Mouse (Mus musculus): Measurements from ENCODE around the gene Prr12. TPM values are rescaled to one million over a fixed set of nuclear protein-coding genes. Genes with fewer than 3 reads are reported as not detected.

Prr12 gene
- polyA plus RNA-seq (2015; fragmentation: Illumina TruSeq; extraction: RNeasy Lipid Tissue Mini Kit (QIAGEN cat#74804); ENCODE audit: insufficient read depth, low read depth, low replicate concordance): 5.3 TPM

DNA sequence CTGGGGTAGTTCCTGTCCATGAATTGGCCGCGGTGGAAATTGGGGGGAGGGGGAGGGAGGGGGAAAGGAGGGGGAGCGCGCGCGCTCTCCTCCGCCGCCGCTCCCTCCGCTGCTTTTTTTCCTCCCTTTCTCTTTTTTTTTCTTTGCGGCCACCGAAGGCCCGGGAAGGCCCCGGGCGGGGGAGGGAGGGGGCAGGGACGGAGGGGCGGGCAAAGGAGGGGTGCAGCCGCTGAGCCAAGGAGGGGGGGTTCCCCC lies at the start of gene Prr12:
Gene Prr12, minus strand, starts transcription at position 20 of the 255 bp plus-strand sequence.

DNA sequence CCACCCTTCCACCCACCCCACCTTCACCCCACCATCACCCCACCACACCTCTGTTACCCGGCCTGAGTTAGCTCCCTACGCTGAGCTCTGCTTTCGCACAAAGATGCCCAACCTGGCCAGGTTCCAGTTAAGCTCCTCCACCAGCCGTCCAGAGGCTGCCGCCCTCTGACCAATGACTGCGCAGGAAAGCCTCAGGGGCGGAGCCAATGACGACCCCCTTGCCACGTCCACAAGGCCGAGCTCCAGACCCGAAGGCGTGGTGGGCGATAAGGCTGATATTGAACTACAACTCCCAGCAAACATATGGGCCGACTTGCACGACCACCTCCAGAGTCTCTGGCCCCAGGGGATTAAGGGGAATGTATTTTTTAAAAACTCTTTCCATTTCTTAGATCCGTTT lies 39.4 kb upstream of the Prr12 start, which contains the start of gene Rcn3:
Gene Rcn3, minus strand, starts transcription at position 174 of the 400 bp plus-strand sequence.

DNA sequence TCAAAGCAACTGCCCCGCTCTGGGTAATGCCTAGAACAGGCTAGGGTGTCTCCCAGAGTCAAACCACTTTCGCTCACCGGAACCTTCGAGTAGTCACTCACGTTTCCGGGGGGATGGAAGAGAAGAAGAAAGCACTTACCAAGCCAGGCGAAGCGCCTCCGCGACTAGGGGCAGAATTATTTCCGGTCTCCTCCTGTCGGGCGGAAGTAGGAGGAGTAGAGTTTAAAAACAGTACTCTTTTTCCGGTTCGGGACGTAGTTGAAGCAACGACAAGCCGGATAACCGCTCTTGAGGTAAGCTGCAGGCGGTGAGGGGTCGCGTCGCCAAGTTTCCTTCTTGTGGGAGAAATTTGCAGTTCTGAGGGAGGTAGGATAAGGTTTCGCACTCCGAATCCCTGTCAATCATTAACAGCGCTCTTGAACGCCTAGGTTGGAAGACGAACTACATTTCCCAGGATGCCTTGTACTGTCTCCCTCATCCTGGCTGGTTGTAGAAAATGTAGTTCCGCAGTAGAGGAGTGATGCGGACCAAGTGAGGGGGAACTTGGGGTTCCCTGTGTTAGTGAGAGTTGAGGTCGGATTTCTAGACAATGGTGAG lies 9.7 kb upstream of the Prr12 start, which contains the start of the genes Nosip and Prrg2:
Gene Nosip, plus strand, starts transcription at position 191 of the 597 bp plus-strand sequence.
Gene Prrg2, minus strand, starts transcription at position 439 of the 597 bp plus-strand sequence.

DNA sequence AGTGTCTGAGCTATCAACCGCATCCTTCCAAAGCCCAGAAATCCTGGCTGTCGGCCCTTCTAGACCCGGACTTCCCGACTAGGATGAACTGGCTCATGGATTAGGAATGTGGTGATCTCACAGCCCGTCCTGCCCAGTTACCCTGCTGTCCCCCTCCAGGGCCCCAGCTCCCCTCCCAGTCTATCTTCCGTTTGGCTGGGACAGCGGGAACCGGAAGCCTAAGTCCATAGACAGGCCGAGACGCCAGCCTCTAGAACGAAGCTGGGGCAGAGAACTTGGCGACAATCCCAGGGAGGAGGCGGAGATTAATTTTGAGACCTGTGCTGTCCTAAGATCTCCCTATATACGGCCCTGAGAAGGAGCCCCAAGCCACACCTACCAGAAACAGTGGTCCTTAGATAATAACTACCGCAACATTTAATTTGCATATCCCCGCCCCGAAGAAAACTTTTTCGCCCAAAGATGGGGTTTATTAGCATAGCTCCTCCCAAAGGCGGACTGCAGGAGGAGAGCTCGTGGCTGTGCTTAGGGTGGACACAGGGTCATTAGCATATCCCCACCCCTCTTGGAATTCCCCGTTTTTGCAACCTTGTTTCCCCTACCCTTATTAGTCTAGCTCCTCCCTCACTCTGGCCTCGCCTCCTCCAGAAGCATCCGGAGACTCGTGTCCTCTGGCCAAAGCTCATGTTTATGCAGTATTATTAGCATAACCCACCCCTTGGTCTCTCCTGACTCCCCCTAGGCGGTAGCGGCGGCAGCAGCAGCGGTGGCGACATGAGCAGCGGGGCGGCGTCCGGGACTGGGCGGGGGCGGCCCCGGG lies 35.2 kb downstream of the Prr12 start, which contains the start of gene Rras:
Gene Rras, plus strand, starts transcription at position 720 of the 820 bp plus-strand sequence.

DNA sequence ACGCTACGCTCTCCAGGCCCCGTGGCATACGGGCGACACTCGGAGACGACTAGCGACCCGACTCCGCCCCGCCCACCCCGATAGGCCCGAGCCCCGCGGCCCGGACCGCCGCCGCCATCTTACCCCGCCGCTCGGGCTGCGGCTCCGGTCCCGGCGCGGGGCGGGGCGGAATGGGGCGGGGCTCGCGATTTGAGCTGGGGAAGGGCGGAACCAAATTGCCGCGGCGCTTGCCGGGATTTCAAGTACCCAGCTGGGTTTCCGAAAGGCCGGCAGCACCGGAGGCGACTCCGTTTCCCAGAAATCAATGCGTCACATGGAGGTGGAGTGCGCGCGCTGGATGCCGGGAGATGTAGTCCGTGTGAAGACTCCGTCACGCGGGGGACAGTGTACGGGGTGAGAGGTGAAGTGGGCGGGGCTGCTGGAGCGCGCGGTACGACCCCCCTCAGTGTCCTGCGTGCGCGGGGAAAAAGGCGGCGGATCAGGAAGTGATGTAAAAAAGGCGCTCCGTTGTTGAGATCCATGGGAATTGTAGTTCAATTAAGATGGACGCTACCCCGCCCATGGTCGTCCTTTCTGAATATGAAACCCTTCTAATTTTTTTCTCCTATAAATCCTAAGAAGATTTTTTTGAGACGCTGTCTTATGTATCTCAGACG lies 36.6 kb downstream of the Prr12 start, which contains the start of gene Scaf1:
Gene Scaf1, minus strand, starts transcription at position 407 of the 656 bp plus-strand sequence.

DNA sequence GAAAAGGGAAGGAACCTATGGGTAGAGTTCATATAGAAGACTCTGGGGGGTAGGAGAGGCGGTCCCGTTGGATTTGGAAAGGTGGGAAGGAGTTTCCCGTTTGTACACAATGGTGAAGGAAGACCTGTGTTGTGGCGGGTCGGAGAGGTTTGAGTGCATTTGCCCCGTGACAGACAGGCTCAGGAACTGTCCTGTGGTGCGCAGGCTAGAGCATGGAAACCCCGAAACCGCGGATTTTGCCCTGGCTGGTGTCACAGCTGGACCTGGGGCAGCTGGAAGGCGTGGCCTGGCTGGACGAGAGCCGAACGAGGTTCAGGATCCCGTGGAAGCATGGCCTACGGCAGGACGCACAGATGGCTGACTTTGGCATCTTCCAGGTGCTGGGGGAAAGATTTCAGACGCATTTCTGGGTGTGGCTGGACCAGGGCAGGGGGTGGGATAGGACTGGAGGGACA lies 54.2 kb downstream of the Prr12 start, which contains the start of gene Bcl2l12:
Gene Bcl2l12, minus strand, starts transcription at position 212 of the 455 bp plus-strand sequence.

DNA sequence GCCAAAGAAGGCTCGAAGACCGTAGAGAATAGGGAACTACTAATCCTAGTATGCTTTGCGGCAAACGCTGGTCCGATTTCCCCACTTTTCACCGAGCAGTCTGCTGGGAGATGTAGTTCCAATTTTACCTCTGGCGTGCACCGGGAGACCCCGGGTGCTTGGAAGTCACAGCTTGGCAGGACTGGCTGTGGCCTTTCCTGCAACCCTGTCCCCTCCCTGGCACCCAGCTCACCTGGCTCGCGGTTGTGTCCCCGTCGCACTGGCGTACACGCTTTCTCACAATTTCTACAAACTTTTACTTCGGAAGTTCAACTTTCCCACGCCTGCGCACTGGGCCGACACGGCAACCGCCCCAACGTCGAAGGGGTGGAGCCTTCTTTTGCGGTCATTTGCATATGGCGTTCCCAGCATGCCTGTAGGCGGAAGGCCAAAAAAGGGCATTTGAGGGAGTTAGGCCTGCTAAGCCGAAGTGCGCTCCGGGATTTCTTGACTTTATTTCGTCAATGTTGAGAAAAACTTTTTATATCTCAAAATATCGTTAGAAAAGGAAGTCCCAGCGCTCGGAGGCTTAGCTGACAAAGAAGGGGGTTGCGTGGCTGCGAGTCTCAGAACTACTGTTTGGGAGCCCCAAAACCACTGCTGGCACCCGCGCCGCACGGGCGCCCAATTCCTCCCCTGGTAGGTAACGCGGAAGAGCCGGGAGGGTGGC lies 55.3 kb downstream of the Prr12 start, which contains the start of gene Irf3:
Gene Irf3, plus strand, starts transcription at position 418 of the 709 bp plus-strand sequence.

DNA sequence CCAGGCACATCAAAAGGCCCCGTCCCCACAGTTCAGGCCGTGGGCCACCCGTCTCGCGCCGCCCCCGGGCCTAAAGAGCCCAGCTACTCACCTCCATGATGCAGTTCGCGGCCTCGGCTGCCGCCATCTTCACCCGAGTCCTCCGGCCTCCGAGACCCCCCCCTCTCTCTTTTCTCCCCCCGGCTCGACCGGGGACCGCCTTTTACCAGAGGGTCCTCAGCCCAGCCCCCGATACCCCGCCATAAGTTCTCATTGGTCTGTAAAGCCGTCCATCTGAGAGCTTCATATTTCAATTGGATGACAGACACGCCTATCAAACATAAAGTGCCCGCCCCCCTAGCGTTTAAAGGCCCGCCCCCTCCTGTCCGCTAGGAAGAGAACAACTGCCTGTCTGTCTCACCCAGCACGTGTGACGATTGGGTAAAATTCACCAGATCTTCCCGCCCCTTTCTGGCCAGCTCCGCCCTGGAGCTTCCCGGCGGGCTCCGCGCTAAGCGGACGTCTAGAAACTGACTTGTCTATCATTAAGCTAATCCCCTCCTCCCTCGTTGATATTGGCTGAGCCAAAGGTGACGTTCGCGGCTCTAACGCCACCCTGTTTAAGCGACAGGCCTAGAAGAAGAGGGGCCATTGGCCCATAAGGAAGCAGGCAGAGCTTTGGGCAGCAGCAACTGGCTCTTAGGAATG lies 66.3 kb downstream of the Prr12 start, which contains the start of gene Prmt1:
Gene Prmt1, minus strand, starts transcription at position 377 of the 687 bp plus-strand sequence.

Other genes starting within 250 kb of the Prr12 start
- 5.4 TPM for gene Nup62, start 236.8 kb downstream of the Prr12 start, polyA plus RNA-seq (2015; fragmentation: Illumina TruSeq; extraction: RNeasy Lipid Tissue Mini Kit (QIAGEN cat#74804); ENCODE audit: insufficient read depth, low read depth, low replicate concordance)
- gene Il4i1, start 236.5 kb downstream of the Prr12 start, polyA plus RNA-seq (2015; fragmentation: Illumina TruSeq; extraction: RNeasy Lipid Tissue Mini Kit (QIAGEN cat#74804); ENCODE audit: insufficient read depth, low read depth, low replicate concordance): not detected
- gene Atf5, start 236.2 kb downstream of the Prr12 start, polyA plus RNA-seq (2015; fragmentation: Illumina TruSeq; extraction: RNeasy Lipid Tissue Mini Kit (QIAGEN cat#74804); ENCODE audit: insufficient read depth, low read depth, low replicate concordance): 44.5 TPM
- 13.5 TPM for gene Akt1s1, start 203.9 kb downstream of the Prr12 start, polyA plus RNA-seq (2015; fragmentation: Illumina TruSeq; extraction: RNeasy Lipid Tissue Mini Kit (QIAGEN cat#74804); ENCODE audit: insufficient read depth, low read depth, low replicate concordance)
- gene Tbc1d17, start 203.8 kb downstream of the Prr12 start, polyA plus RNA-seq (2015; fragmentation: Illumina TruSeq; extraction: RNeasy Lipid Tissue Mini Kit (QIAGEN cat#74804); ENCODE audit: insufficient read depth, low read depth, low replicate concordance): 19.6 TPM
- gene Pnkp, start 195.7 kb downstream of the Prr12 start, polyA plus RNA-seq (2015; fragmentation: Illumina TruSeq; extraction: RNeasy Lipid Tissue Mini Kit (QIAGEN cat#74804); ENCODE audit: insufficient read depth, low read depth, low replicate concordance): 11.9 TPM
- gene Ptov1, start 183.1 kb downstream of the Prr12 start, polyA plus RNA-seq (2015; fragmentation: Illumina TruSeq; extraction: RNeasy Lipid Tissue Mini Kit (QIAGEN cat#74804); ENCODE audit: insufficient read depth, low read depth, low replicate concordance): 49.5 TPM
- 20.6 TPM for gene Med25, start 160.2 kb downstream of the Prr12 start, polyA plus RNA-seq (2015; fragmentation: Illumina TruSeq; extraction: RNeasy Lipid Tissue Mini Kit (QIAGEN cat#74804); ENCODE audit: insufficient read depth, low read depth, low replicate concordance)
- 9.6 TPM for gene Fuz, start 156.8 kb downstream of the Prr12 start, polyA plus RNA-seq (2015; fragmentation: Illumina TruSeq; extraction: RNeasy Lipid Tissue Mini Kit (QIAGEN cat#74804); ENCODE audit: insufficient read depth, low read depth, low replicate concordance)
- gene Ap2a1, start 123.4 kb downstream of the Prr12 start, polyA plus RNA-seq (2015; fragmentation: Illumina TruSeq; extraction: RNeasy Lipid Tissue Mini Kit (QIAGEN cat#74804); ENCODE audit: insufficient read depth, low read depth, low replicate concordance): 13.8 TPM
- not detected for gene Tsks, start 109.7 kb downstream of the Prr12 start, polyA plus RNA-seq (2015; fragmentation: Illumina TruSeq; extraction: RNeasy Lipid Tissue Mini Kit (QIAGEN cat#74804); ENCODE audit: insufficient read depth, low read depth, low replicate concordance)
- gene Cpt1c, start 78.0 kb downstream of the Prr12 start, polyA plus RNA-seq (2015; fragmentation: Illumina TruSeq; extraction: RNeasy Lipid Tissue Mini Kit (QIAGEN cat#74804); ENCODE audit: insufficient read depth, low read depth, low replicate concordance): 3.9 TPM
- gene Prmt1, start 66.3 kb downstream of the Prr12 start, polyA plus RNA-seq (2015; fragmentation: Illumina TruSeq; extraction: RNeasy Lipid Tissue Mini Kit (QIAGEN cat#74804); ENCODE audit: insufficient read depth, low read depth, low replicate concordance): 31.9 TPM
- 70.4 TPM for gene Irf3, start 55.2 kb downstream of the Prr12 start, polyA plus RNA-seq (2015; fragmentation: Illumina TruSeq; extraction: RNeasy Lipid Tissue Mini Kit (QIAGEN cat#74804); ENCODE audit: insufficient read depth, low read depth, low replicate concordance)
- gene Bcl2l12, start 54.2 kb downstream of the Prr12 start, polyA plus RNA-seq (2015; fragmentation: Illumina TruSeq; extraction: RNeasy Lipid Tissue Mini Kit (QIAGEN cat#74804); ENCODE audit: insufficient read depth, low read depth, low replicate concordance): 2.8 TPM
- gene Scaf1, start 36.5 kb downstream of the Prr12 start, polyA plus RNA-seq (2015; fragmentation: Illumina TruSeq; extraction: RNeasy Lipid Tissue Mini Kit (QIAGEN cat#74804); ENCODE audit: insufficient read depth, low read depth, low replicate concordance): 17.4 TPM
- 29.2 TPM for gene Rras, start 34.9 kb downstream of the Prr12 start, polyA plus RNA-seq (2015; fragmentation: Illumina TruSeq; extraction: RNeasy Lipid Tissue Mini Kit (QIAGEN cat#74804); ENCODE audit: insufficient read depth, low read depth, low replicate concordance)
- gene Nosip, start 9.5 kb upstream of the Prr12 start, polyA plus RNA-seq (2015; fragmentation: Illumina TruSeq; extraction: RNeasy Lipid Tissue Mini Kit (QIAGEN cat#74804); ENCODE audit: insufficient read depth, low read depth, low replicate concordance): 12.8 TPM
- 13.8 TPM for gene Prrg2, start 9.8 kb upstream of the Prr12 start, polyA plus RNA-seq (2015; fragmentation: Illumina TruSeq; extraction: RNeasy Lipid Tissue Mini Kit (QIAGEN cat#74804); ENCODE audit: insufficient read depth, low read depth, low replicate concordance)
- 25.7 TPM for gene Rcn3, start 39.3 kb upstream of the Prr12 start, polyA plus RNA-seq (2015; fragmentation: Illumina TruSeq; extraction: RNeasy Lipid Tissue Mini Kit (QIAGEN cat#74804); ENCODE audit: insufficient read depth, low read depth, low replicate concordance)
- 25.4 TPM for gene Fcgrt, start 51.0 kb upstream of the Prr12 start, polyA plus RNA-seq (2015; fragmentation: Illumina TruSeq; extraction: RNeasy Lipid Tissue Mini Kit (QIAGEN cat#74804); ENCODE audit: insufficient read depth, low read depth, low replicate concordance)
- 500 TPM for gene Rps11, start 71.6 kb upstream of the Prr12 start, polyA plus RNA-seq (2015; fragmentation: Illumina TruSeq; extraction: RNeasy Lipid Tissue Mini Kit (QIAGEN cat#74804); ENCODE audit: insufficient read depth, low read depth, low replicate concordance)
- gene Rpl13a, start 75.9 kb upstream of the Prr12 start, polyA plus RNA-seq (2015; fragmentation: Illumina TruSeq; extraction: RNeasy Lipid Tissue Mini Kit (QIAGEN cat#74804); ENCODE audit: insufficient read depth, low read depth, low replicate concordance): 1,110 TPM
- 0.61 TPM for gene Gm45713, start 83.3 kb upstream of the Prr12 start, polyA plus RNA-seq (2015; fragmentation: Illumina TruSeq; extraction: RNeasy Lipid Tissue Mini Kit (QIAGEN cat#74804); ENCODE audit: insufficient read depth, low read depth, low replicate concordance)
- 14.1 TPM for gene Flt3l, start 83.6 kb upstream of the Prr12 start, polyA plus RNA-seq (2015; fragmentation: Illumina TruSeq; extraction: RNeasy Lipid Tissue Mini Kit (QIAGEN cat#74804); ENCODE audit: insufficient read depth, low read depth, low replicate concordance)
- 8.8 TPM for gene Pih1d1, start 101.4 kb upstream of the Prr12 start, polyA plus RNA-seq (2015; fragmentation: Illumina TruSeq; extraction: RNeasy Lipid Tissue Mini Kit (QIAGEN cat#74804); ENCODE audit: insufficient read depth, low read depth, low replicate concordance)
- 9.4 TPM for gene Aldh16a1, start 101.7 kb upstream of the Prr12 start, polyA plus RNA-seq (2015; fragmentation: Illumina TruSeq; extraction: RNeasy Lipid Tissue Mini Kit (QIAGEN cat#74804); ENCODE audit: insufficient read depth, low read depth, low replicate concordance)
- gene Slc17a7, start 111.1 kb upstream of the Prr12 start, polyA plus RNA-seq (2015; fragmentation: Illumina TruSeq; extraction: RNeasy Lipid Tissue Mini Kit (QIAGEN cat#74804); ENCODE audit: insufficient read depth, low read depth, low replicate concordance): not detected
- not detected for gene Gfy, start 126.7 kb upstream of the Prr12 start, polyA plus RNA-seq (2015; fragmentation: Illumina TruSeq; extraction: RNeasy Lipid Tissue Mini Kit (QIAGEN cat#74804); ENCODE audit: insufficient read depth, low read depth, low replicate concordance)
- not detected for gene Pth2, start 128.1 kb upstream of the Prr12 start, polyA plus RNA-seq (2015; fragmentation: Illumina TruSeq; extraction: RNeasy Lipid Tissue Mini Kit (QIAGEN cat#74804); ENCODE audit: insufficient read depth, low read depth, low replicate concordance)
- not detected for gene Ccdc155, start 152.0 kb upstream of the Prr12 start, polyA plus RNA-seq (2015; fragmentation: Illumina TruSeq; extraction: RNeasy Lipid Tissue Mini Kit (QIAGEN cat#74804); ENCODE audit: insufficient read depth, low read depth, low replicate concordance)
- gene Dkkl1, start 159.3 kb upstream of the Prr12 start, polyA plus RNA-seq (2015; fragmentation: Illumina TruSeq; extraction: RNeasy Lipid Tissue Mini Kit (QIAGEN cat#74804); ENCODE audit: insufficient read depth, low read depth, low replicate concordance): 7.0 TPM
- gene Tead2, start 162.9 kb upstream of the Prr12 start, polyA plus RNA-seq (2015; fragmentation: Illumina TruSeq; extraction: RNeasy Lipid Tissue Mini Kit (QIAGEN cat#74804); ENCODE audit: insufficient read depth, low read depth, low replicate concordance): 98.6 TPM
- 2.7 TPM for gene Cd37, start 186.2 kb upstream of the Prr12 start, polyA plus RNA-seq (2015; fragmentation: Illumina TruSeq; extraction: RNeasy Lipid Tissue Mini Kit (QIAGEN cat#74804); ENCODE audit: insufficient read depth, low read depth, low replicate concordance)
- gene Slc6a16, start 188.2 kb upstream of the Prr12 start, polyA plus RNA-seq (2015; fragmentation: Illumina TruSeq; extraction: RNeasy Lipid Tissue Mini Kit (QIAGEN cat#74804); ENCODE audit: insufficient read depth, low read depth, low replicate concordance): not detected
- not detected for gene Slc6a21, start 224.6 kb upstream of the Prr12 start, polyA plus RNA-seq (2015; fragmentation: Illumina TruSeq; extraction: RNeasy Lipid Tissue Mini Kit (QIAGEN cat#74804); ENCODE audit: insufficient read depth, low read depth, low replicate concordance)